Mouse (Mus musculus) erythroid progenitor cell, adult 5-6 weeks (primary cell): ENCODE data around the gene Fam83e. TPM values are rescaled to one million over a fixed set of nuclear protein-coding genes. Genes with fewer than 3 reads are reported as not detected.

ENCODE experiments used
- ATAC-seq: replicated peaks from 2 replicates; pipeline ENCODE4 v1.8.0; 2016; ENCODE audit warnings: moderate number of reproducible peaks, mild to moderate bottlenecking, moderate TSS enrichment, inconsistent platforms; ENCODE audit not compliant: poor library complexity, low FRiP score, severe bottlenecking
- total RNA-seq, 2 experiments: library from RNA; stranded (forward) in 1 of 2; stranded (reverse) in 1 of 2; fragments of 150-400 nt in 1 of 2; fragments of 186-747, 209-891 nt in 1 of 2; gene quantifications; 2 replicates each; pipeline versions ENCODE4 v1.2.3 to v1.2.4; 2015 to 2017; ENCODE audit warnings: low replicate concordance in 2 of 2

Gene Fam83e
- total RNA-seq, 2 experiments from 2014 or later = not detected

DNA sequence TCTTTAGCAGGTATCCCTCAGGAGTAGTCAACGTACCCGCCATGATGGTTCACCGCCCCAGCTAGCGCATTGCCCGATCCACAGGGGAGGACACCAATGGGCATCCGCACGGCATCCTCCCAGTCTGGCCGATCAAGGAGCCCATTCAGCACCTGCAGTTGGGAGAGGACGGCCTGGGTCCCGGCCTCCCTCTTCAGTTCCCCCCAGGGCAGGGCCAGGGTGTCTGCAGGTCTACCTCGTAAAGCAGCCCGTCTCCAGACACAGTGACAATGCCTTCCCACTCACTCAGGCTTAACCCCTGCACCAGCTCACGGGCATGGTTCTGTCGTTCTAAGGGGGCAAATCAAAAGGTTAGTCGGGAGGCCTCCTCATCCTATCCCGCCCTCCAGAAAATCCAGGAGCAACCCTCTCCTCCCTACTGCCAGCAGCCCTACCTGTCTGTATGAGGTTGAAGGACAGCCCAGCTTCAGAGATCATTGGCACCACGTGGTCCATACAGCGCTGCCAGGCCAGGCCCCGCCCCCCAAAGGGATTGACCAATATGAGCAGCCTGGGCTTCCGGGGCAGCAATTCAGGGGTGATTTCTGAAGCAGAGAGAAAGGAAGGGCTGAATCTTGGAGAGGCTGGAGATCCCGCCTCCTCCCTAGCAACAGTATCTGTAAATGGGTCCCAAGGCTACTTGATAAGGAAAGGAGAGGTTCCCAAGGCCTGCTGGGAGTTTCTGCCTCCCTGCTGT lies 8.8 kb upstream of the Fam83e start:
- ATAC-seq = no peak

DNA sequence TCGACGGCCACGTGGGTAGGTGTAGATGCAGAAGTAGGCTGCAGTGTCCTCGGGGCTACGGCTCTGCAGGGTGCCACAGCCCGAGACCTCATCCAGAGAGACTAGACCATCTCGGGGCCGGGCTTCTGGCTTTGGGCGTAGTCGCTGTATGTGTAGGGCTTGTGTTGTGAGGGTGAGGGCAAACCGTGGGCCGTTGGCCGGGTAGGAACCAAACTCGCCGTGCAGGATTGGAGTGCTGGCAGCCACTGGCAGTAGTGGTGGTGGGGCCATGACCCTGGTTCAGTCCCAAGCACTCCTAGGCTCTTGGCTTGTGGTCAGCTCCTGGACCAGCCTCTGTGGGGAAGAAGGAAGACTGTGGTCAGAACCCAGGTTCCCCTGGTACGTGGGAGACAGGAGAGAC lies 7.6 kb upstream of the Fam83e start:
- no peak for ATAC-seq

DNA sequence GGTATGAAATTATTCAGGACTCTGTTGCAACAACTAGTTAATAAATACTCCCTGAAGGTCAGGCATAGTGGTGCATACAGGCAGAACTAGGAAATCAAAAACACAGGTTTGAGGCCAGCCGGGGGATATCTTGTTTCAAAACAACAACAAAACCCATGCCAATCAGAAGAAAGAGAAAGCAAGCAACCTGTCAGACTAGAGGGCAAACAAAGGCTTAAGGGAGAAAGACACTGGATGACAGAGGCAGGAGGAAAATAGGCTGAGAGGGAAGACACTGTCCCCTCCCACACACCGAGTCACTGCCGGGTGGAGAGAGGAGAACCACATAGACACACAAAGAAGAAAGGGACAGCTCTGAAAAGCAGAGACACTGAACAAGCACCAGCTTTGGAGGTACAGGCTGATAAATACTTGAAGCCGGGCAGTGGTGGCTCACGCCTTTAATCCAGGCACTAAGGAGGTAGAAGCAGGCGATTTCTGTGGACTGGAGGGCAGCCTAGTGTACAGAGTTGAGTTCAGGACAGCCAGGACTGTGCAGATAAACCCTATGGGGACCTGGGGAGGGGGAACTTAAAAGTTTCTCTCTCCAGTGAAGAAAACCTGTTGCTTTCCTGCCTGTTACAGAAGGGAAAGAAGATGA lies 7.0 kb upstream of the Fam83e start:
- ATAC-seq = no peak

GRCm38 (mm10) chr7:45714630-45715089 lies 6.4 kb upstream of the Fam83e start:
- peak; percentile 52 for ATAC-seq

DNA sequence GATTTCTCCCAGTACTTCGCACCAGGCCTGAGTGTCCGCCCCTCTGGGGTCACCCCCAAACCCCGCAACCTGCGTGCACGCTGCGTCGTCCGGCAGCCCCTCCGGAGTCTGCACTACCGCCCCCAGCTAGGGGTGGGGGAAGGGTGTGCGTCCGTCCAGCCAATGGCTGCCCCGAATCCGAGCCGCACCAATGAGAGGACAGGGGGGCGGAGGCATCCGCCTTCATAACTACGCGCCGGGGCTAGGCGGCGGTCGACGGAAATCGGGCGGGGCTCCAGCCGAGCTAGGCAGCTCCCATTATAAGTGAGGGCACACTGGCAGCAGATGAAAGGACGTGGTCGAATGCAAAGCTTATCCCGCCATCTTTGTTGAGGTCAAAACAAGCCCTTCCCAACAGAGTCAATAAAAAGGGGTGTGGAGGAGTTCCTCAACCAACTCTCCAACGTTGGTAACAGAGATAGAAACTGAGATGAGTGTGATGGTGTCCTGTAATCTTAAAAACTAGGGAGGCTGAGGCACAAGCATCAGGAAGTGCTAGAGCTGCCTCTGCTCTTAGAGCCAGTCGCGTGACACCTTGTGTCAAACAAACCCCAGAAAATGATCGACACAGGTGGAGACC lies 5.8 kb upstream of the Fam83e start, which contains the start of gene Rpl18:
Gene Rpl18, plus strand, starts transcription at position 368 of the 619 bp plus-strand sequence.
- ATAC-seq = peak; percentile 80

- no peak for ATAC-seq
Measured at GRCm38 (mm10) chr7:45715741-45716459, 5.1 kb upstream of the Fam83e start.

GRCm38 (mm10) chr7:45716460-45716857 lies 4.6 kb upstream of the Fam83e start:
- ATAC-seq = no peak

DNA sequence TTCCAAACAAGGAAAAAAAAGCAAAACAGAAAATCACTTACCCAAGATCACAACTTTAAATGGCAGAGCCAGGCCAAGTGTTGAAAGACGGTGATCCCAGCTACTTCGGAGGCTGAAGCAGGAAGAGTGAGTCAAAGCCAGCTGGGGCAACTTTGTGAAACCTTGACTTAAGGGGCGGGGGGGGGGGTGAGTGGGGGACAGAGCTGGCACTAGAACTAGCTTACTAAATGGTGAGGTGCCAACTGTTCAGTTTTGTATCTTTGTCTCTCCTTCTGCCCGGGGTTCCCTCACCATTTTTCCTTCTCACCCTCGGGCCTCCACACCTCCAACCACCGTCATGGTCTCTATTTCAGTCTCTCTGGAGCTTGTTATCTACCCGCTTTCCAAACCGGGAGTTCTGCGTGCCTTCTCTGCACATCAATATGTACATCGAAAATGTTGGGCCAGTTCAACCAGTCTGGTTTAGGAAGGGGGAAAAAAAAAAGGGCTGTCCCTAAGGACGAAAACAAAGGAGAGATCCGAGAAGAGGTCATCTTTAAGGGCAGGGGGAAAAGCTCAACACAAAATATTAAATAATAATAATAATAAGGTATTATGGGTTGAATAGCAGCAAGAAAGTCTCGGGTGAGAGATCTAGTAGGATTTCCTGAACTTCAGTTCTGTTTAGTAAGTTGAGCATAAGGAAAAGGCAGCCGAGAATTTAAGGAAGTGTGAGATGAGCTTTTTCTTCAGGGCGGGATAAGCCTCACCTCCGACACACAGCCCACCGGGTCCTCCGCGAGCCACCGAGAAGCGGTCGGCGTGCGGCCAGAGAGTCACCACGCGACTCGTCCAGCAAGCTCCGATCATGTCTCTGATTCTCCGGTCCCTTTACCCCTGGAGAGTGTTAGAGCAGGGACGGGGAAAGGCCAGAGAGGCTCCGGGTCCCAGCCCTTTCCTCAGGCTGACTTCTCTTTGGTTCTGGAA lies 3.8 kb upstream of the Fam83e start:
- ATAC-seq = peak; percentile 33

- ATAC-seq = peak; percentile 66
Measured at GRCm38 (mm10) chr7:45717918-45718297, 3.1 kb upstream of the Fam83e start, which contains the start of gene Sphk2. Gene Sphk2 (minus strand): TSS chr7:45718002.

DNA sequence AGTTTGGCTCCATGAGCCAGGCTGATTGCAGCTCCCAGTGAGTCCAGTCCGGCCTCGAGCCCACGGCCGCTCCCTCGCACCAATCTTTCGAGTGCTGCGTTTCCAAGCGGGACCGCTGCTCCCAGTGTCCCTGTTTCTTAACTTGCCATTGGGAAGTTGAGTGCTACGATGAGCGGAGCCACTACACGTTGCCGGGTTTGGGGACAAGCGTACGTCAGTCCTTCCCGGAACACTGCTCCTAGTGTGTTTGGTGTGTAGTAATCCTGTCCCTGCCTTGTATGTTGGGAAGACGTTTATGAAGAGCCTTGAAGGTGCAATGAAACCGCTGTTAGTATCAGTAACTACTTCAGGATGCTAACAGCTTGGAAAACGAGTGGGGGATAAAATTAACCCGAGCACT lies 2.7 kb upstream of the Fam83e start:
- ATAC-seq = no peak

DNA sequence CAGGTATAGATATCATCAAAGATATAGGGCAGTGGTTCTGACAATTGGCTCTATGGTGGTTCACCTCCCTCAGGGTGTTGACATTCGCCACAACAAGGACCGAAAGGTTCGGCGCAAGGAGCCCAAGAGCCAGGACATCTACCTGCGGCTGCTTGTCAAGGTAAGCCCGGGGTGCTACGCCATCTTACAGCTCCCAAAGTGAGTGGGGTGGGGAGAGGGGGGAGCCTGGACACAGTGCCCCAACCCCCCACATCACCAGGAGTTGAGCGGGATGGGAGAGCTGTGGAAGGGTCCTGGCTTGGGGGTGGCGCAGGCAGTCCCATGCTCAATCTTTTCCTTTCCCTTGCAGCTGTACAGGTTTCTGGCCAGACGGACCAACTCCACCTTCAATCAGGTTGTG lies 1.8 kb upstream of the Fam83e start:
- no peak for ATAC-seq

GRCm38 (mm10) chr7:45719738-45720412 lies 1.1 kb upstream of the Fam83e start:
- no peak for ATAC-seq

GRCm38 (mm10) chr7:45721234-45721571 lies 191 bp downstream of the Fam83e start:
- ATAC-seq = no peak

DNA sequence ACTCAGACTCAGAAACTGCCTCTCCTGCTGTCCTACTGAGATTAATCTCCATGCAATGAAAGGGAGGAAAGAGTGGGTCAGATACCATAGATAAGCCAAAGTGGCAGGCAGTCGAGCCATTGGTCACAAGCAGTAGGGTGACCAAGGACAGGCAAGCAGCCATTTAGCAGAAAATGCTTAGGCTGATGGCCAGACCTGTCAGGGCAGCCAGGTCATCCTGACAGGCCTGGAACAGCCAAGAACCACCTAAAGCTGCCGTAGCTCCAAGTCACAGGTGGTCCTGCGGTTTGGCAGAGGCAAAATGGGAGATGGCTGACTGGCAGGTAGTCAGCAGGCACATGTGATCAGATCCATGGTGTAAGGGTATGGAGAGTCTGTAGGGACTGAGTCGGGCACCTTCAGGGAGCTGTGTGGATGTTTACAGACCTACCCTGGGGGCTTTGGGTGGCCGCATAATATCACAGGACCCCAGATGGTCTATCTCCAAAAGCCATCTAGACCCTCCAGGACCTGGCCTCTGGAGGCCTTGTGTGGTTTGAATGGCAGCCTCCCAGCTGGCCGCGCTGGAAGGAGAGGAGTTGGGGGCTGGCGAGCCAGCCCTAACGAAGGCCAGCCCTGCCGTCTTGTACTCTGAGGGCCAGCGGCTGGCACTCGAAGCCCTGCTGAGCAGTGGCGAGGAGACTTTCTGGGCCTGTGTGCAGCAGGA lies 783 bp downstream of the Fam83e start:
- no peak for ATAC-seq

GRCm38 (mm10) chr7:45722348-45722713 lies 1.3 kb downstream of the Fam83e start:
- ATAC-seq = no peak

DNA sequence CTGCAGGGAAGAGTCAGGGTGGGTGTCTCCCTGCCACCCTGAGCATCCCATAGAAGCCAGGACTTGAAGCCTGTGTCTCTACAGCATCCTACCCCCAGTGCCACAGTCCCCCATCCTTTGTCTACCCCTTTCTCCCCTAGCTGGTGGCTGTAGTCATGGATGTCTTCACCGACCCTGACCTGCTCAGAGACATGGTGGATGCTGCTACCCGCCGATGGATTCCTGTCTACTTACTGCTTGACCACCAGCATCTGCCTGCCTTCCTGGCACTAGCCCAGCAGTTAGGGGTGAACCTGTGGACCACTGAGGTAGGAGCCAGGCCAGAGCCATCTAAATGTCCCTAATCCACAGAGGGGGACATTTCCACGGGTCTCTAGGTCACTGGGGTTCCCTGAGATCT lies 2.3 kb downstream of the Fam83e start:
- ATAC-seq = no peak

GRCm38 (mm10) chr7:45723781-45724180 lies 2.8 kb downstream of the Fam83e start:
- no peak for ATAC-seq

- no peak for ATAC-seq
Measured at GRCm38 (mm10) chr7:45725151-45725550, 4.1 kb downstream of the Fam83e start.
